Mouse (Mus musculus) induced T-regulatory cell, adult 2 months (primary cell): ENCODE measurements around the gene Stat3.

Experiments used
- DNase-seq: peaks from one replicate; pipeline ENCODE4 v3.0.0-alpha.2; 2012; ENCODE audit warnings: low read depth

Stat3 gene

GRCm38 (mm10) chr11:100964180-100964579 lies 24.8 kb upstream of the Stat3 start:
- no peak for DNase-seq

- no peak for DNase-seq
Observed at GRCm38 (mm10) chr11:100963647-100964046, 24.3 kb upstream of the Stat3 start.

- no peak for DNase-seq
Observed at GRCm38 (mm10) chr11:100962371-100962911, 23.1 kb upstream of the Stat3 start.

- no peak for DNase-seq
Observed at GRCm38 (mm10) chr11:100960540-100960939, 21.2 kb upstream of the Stat3 start.

- no peak for DNase-seq
Observed at GRCm38 (mm10) chr11:100959826-100960225, 20.5 kb upstream of the Stat3 start.

GRCm38 (mm10) chr11:100959464-100959810 lies 20.1 kb upstream of the Stat3 start:
- DNase-seq = peak; percentile 84

GRCm38 (mm10) chr11:100958613-100959463 lies 19.5 kb upstream of the Stat3 start:
- DNase-seq = no peak

- no peak for DNase-seq
Observed at GRCm38 (mm10) chr11:100957915-100958469, 18.7 kb upstream of the Stat3 start.

- DNase-seq = peak; percentile 80
Observed at GRCm38 (mm10) chr11:100957244-100957643, 17.9 kb upstream of the Stat3 start.

GRCm38 (mm10) chr11:100949540-100949939 lies 10.2 kb upstream of the Stat3 start:
- peak; percentile 34 for DNase-seq

GRCm38 (mm10) chr11:100948317-100948716 lies 9.0 kb upstream of the Stat3 start:
- no peak for DNase-seq

- peak; percentile 72 for DNase-seq
Observed at GRCm38 (mm10) chr11:100947548-100947947, 8.2 kb upstream of the Stat3 start.

GRCm38 (mm10) chr11:100946862-100947261 lies 7.5 kb upstream of the Stat3 start:
- no peak for DNase-seq

- no peak for DNase-seq
Observed at GRCm38 (mm10) chr11:100942388-100942787, 3.0 kb upstream of the Stat3 start.

GRCm38 (mm10) chr11:100938711-100939511 lies 429 bp downstream of the Stat3 start:
- no peak for DNase-seq

- peak; percentile 62 for DNase-seq
Observed at GRCm38 (mm10) chr11:100938112-100938511, 1.2 kb downstream of the Stat3 start.

- DNase-seq = no peak
Observed at GRCm38 (mm10) chr11:100937295-100937694, 2.0 kb downstream of the Stat3 start.

GRCm38 (mm10) chr11:100935373-100936355 lies 3.7 kb downstream of the Stat3 start:
- DNase-seq = peak; percentile 38

- peak; percentile 92 for DNase-seq
Observed at GRCm38 (mm10) chr11:100931254-100931921, 8.0 kb downstream of the Stat3 start.

- DNase-seq = no peak
Observed at GRCm38 (mm10) chr11:100930611-100931010, 8.7 kb downstream of the Stat3 start.

GRCm38 (mm10) chr11:100927386-100927785 lies 12.0 kb downstream of the Stat3 start:
- no peak for DNase-seq
